Mouse (Mus musculus): Measurements from ENCODE around the gene Hpca. TPM values are rescaled to one million over a fixed set of nuclear protein-coding genes. Genes with fewer than 3 reads are reported as not detected.

Gene Hpca
- polyA plus RNA-seq, 1 experiment from 2014 or later: 0.47 TPM

GRCm38 (mm10) chr4:129113083-129113988 is 8.5 kb downstream of the Hpca start:
- no peaks in the 10 kb centered on the region for H3K36me3 ChIP-seq (ENCODE audit: control insufficient read depth, insufficient read depth, low read length)
- no peak overlapping the region for H3K27ac ChIP-seq (replicated peaks in 1 of 2; ENCODE audit: control insufficient read depth in 1 of 2, insufficient read depth in 1 of 2, low read depth in 2 of 2, low read length in 2 of 2)
- no peak overlapping the region for H3K9ac ChIP-seq (ENCODE audit: low read length)
- ATAC-seq (ENCODE audit: insufficient number of reproducible peaks, insufficient read depth, low FRiP score, low read depth): no peak
- H3K4me2 ChIP-seq (ENCODE audit: low read length): no peak overlapping the region
- H3K9me3 ChIP-seq (ENCODE audit: control insufficient read depth, low read length): no peaks in the 10 kb centered on the region
- H3K4me1 ChIP-seq (ENCODE audit: control insufficient read depth in 2 of 2, insufficient read depth in 2 of 2, low read length in 2 of 2): no peaks in the 10 kb centered on the region
- H3K27me3 ChIP-seq (ENCODE audit: control insufficient read depth, insufficient read depth, low read length): peaks cover 34% of the 10 kb centered on the region
- 31% methylated on average over 28 of the region's 28 CpGs for WGBS
- H3K4me3 ChIP-seq (ENCODE audit: control insufficient read depth in 1 of 2, insufficient read depth in 1 of 2, low read depth in 1 of 2, low read length in 2 of 2): no peak overlapping the region

- no peak for ATAC-seq (ENCODE audit: insufficient number of reproducible peaks, insufficient read depth, low FRiP score, low read depth)
- peaks cover 38% of the 10 kb centered on the region for H3K27me3 ChIP-seq (ENCODE audit: control insufficient read depth, insufficient read depth, low read length)
- no peak overlapping the region for H3K4me2 ChIP-seq (ENCODE audit: low read length)
- WGBS: 49% methylated on average over 13 of the region's 13 CpGs
- H3K4me1 ChIP-seq (ENCODE audit: control insufficient read depth in 2 of 2, insufficient read depth in 2 of 2, low read length in 2 of 2): no peaks in the 10 kb centered on the region
- no peak overlapping the region for H3K4me3 ChIP-seq (ENCODE audit: control insufficient read depth in 1 of 2, insufficient read depth in 1 of 2, low read depth in 1 of 2, low read length in 2 of 2)
- H3K9me3 ChIP-seq (ENCODE audit: control insufficient read depth, low read length): no peaks in the 10 kb centered on the region
- H3K27ac ChIP-seq (replicated peaks in 1 of 2; ENCODE audit: control insufficient read depth in 1 of 2, insufficient read depth in 1 of 2, low read depth in 2 of 2, low read length in 2 of 2): no peak overlapping the region
- no peak overlapping the region for H3K9ac ChIP-seq (ENCODE audit: low read length)
- no peaks in the 10 kb centered on the region for H3K36me3 ChIP-seq (ENCODE audit: control insufficient read depth, insufficient read depth, low read length)
These were observed 9.6 kb downstream of the Hpca start for GRCm38 (mm10) chr4:129112231-129112630.

GRCm38 (mm10) chr4:129111350-129111749 is 10.5 kb downstream of the Hpca start:
- Histone ChIP-seq H3K36me3 (ENCODE audit: control insufficient read depth, insufficient read depth, low read length) (no peaks in the 10 kb centered on the region), H3K9me3 (ENCODE audit: control insufficient read depth, low read length) (no peaks in the 10 kb centered on the region), H3K4me2 (ENCODE audit: low read length) (no peak overlapping the region), H3K27me3 (ENCODE audit: control insufficient read depth, insufficient read depth, low read length) (peaks cover 41% of the 10 kb centered on the region), H3K4me1 (ENCODE audit: control insufficient read depth in 2 of 2, insufficient read depth in 2 of 2, low read length in 2 of 2) (no peaks in the 10 kb centered on the region), H3K27ac (replicated peaks in 1 of 2; ENCODE audit: control insufficient read depth in 1 of 2, insufficient read depth in 1 of 2, low read depth in 2 of 2, low read length in 2 of 2) (no peak overlapping the region), H3K4me3 (ENCODE audit: control insufficient read depth in 1 of 2, insufficient read depth in 1 of 2, low read depth in 1 of 2, low read length in 2 of 2) (no peak overlapping the region), H3K9ac (ENCODE audit: low read length) (no peak overlapping the region)
- WGBS: 51% methylated on average over 11 of the region's 11 CpGs
- ATAC-seq (ENCODE audit: insufficient number of reproducible peaks, insufficient read depth, low FRiP score, low read depth): no peak

DNA sequence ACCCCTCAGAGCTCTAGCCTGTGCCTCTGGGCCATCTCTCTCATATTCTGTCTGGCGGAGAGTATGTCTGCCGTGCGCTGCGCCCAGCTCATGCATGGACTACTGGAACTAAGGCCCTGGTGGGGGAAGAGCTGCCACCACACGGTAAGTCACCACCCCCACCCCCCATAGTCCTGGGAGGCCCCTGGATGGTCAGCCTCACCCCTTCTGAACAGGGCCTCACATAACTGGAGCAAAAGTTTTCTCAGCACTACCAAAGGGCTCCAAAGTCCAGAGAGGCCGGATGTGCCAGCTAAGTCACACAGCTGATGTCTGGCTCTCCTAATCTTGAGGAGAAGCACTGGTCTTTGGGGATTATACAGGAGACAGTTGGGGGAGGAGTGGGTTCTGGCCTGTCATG is 11.0 kb downstream of the Hpca start:
- ATAC-seq (ENCODE audit: insufficient number of reproducible peaks, insufficient read depth, low FRiP score, low read depth): no peak
- Histone ChIP-seq H3K4me1 (ENCODE audit: control insufficient read depth in 2 of 2, insufficient read depth in 2 of 2, low read length in 2 of 2) (no peaks in the 10 kb centered on the region), H3K9me3 (ENCODE audit: control insufficient read depth, low read length) (no peaks in the 10 kb centered on the region), H3K4me2 (ENCODE audit: low read length) (no peak overlapping the region), H3K9ac (ENCODE audit: low read length) (no peak overlapping the region), H3K4me3 (ENCODE audit: control insufficient read depth in 1 of 2, insufficient read depth in 1 of 2, low read depth in 1 of 2, low read length in 2 of 2) (no peak overlapping the region), H3K36me3 (ENCODE audit: control insufficient read depth, insufficient read depth, low read length) (no peaks in the 10 kb centered on the region), H3K27ac (replicated peaks in 1 of 2; ENCODE audit: control insufficient read depth in 1 of 2, insufficient read depth in 1 of 2, low read depth in 2 of 2, low read length in 2 of 2) (no peak overlapping the region), H3K27me3 (ENCODE audit: control insufficient read depth, insufficient read depth, low read length) (peaks cover 42% of the 10 kb centered on the region)
- WGBS: 87% methylated on average over 6 of the region's 6 CpGs

GRCm38 (mm10) chr4:129108624-129109023 is 13.2 kb downstream of the Hpca start:
- 80% methylated on average over 7 of the region's 7 CpGs for WGBS
- Histone ChIP-seq H3K4me3 (ENCODE audit: control insufficient read depth in 1 of 2, insufficient read depth in 1 of 2, low read depth in 1 of 2, low read length in 2 of 2) (no peak overlapping the region), H3K36me3 (ENCODE audit: control insufficient read depth, insufficient read depth, low read length) (no peaks in the 10 kb centered on the region), H3K27ac (replicated peaks in 1 of 2; ENCODE audit: control insufficient read depth in 1 of 2, insufficient read depth in 1 of 2, low read depth in 2 of 2, low read length in 2 of 2) (no peak overlapping the region), H3K4me2 (ENCODE audit: low read length) (no peak overlapping the region), H3K27me3 (ENCODE audit: control insufficient read depth, insufficient read depth, low read length) (peaks cover 47% of the 10 kb centered on the region), H3K9me3 (ENCODE audit: control insufficient read depth, low read length) (no peaks in the 10 kb centered on the region), H3K9ac (ENCODE audit: low read length) (no peak overlapping the region), H3K4me1 (ENCODE audit: control insufficient read depth in 2 of 2, insufficient read depth in 2 of 2, low read length in 2 of 2) (peaks cover 0 to 4% of the 10 kb centered on the region in 2 experiments; a peak in 1 of 4 replicates)
- no peak for ATAC-seq (ENCODE audit: insufficient number of reproducible peaks, insufficient read depth, low FRiP score, low read depth)

- Histone ChIP-seq H3K27me3 (ENCODE audit: control insufficient read depth, insufficient read depth, low read length) (peaks cover 45% of the 10 kb centered on the region), H3K36me3 (ENCODE audit: control insufficient read depth, insufficient read depth, low read length) (no peaks in the 10 kb centered on the region), H3K4me3 (ENCODE audit: control insufficient read depth in 1 of 2, insufficient read depth in 1 of 2, low read depth in 1 of 2, low read length in 2 of 2) (no peak overlapping the region), H3K27ac (replicated peaks in 1 of 2; ENCODE audit: control insufficient read depth in 1 of 2, insufficient read depth in 1 of 2, low read depth in 2 of 2, low read length in 2 of 2) (no peak overlapping the region), H3K4me2 (ENCODE audit: low read length) (no peak overlapping the region), H3K4me1 (ENCODE audit: control insufficient read depth in 2 of 2, insufficient read depth in 2 of 2, low read length in 2 of 2) (peaks cover 0 to 4% of the 10 kb centered on the region in 2 experiments; a peak in 1 of 4 replicates), H3K9me3 (ENCODE audit: control insufficient read depth, low read length) (no peaks in the 10 kb centered on the region), H3K9ac (ENCODE audit: low read length) (no peak overlapping the region)
- no peak for ATAC-seq (ENCODE audit: insufficient number of reproducible peaks, insufficient read depth, low FRiP score, low read depth)
- WGBS: 60% methylated on average over 10 of the region's 10 CpGs
These were observed 14.4 kb downstream of the Hpca start for GRCm38 (mm10) chr4:129107348-129107899.

GRCm38 (mm10) chr4:129106073-129106472 is 15.8 kb downstream of the Hpca start:
- Histone ChIP-seq H3K4me2 (ENCODE audit: low read length) (no peak overlapping the region), H3K27ac (replicated peaks in 1 of 2; ENCODE audit: control insufficient read depth in 1 of 2, insufficient read depth in 1 of 2, low read depth in 2 of 2, low read length in 2 of 2) (no peak overlapping the region), H3K9me3 (ENCODE audit: control insufficient read depth, low read length) (no peaks in the 10 kb centered on the region), H3K36me3 (ENCODE audit: control insufficient read depth, insufficient read depth, low read length) (no peaks in the 10 kb centered on the region), H3K27me3 (ENCODE audit: control insufficient read depth, insufficient read depth, low read length) (peaks cover 45% of the 10 kb centered on the region), H3K9ac (ENCODE audit: low read length) (no peak overlapping the region), H3K4me1 (ENCODE audit: control insufficient read depth in 2 of 2, insufficient read depth in 2 of 2, low read length in 2 of 2) (peaks cover 0 to 4% of the 10 kb centered on the region in 2 experiments; a peak in 1 of 4 replicates), H3K4me3 (ENCODE audit: control insufficient read depth in 1 of 2, insufficient read depth in 1 of 2, low read depth in 1 of 2, low read length in 2 of 2) (no peak overlapping the region)
- 23% methylated on average over 9 of the region's 9 CpGs for WGBS
- no peak for ATAC-seq (ENCODE audit: insufficient number of reproducible peaks, insufficient read depth, low FRiP score, low read depth)

All from heart, embryonic 14.5 days (tissue).